Mouse (Mus musculus): ENCODE data around the gene Ccdc39.

GRCm38 (mm10) chr3:33887438-33887837, 43.3 kb upstream of the Ccdc39 start:
- TF ChIP-seq TCF12 (IDR thresholded peaks at IDR 0.05; ENCODE audit: insufficient read depth, poor library complexity, severe bottlenecking) = no peak
- TF ChIP-seq POLR2A (IDR thresholded peaks at IDR 0.05; ENCODE audit: insufficient read length, low read depth) = no peak
- no peak for TF ChIP-seq E2F4 (IDR thresholded peaks at IDR 0.05; ENCODE audit: insufficient read depth)
- no peak for TF ChIP-seq SRF (IDR thresholded peaks at IDR 0.05; ENCODE audit: control insufficient read depth, insufficient read length, low read depth)
